Mouse (Mus musculus): Measurements from ENCODE around the gene Nt5c3.

The Nt5c3 gene

GRCm38 (mm10) chr6:56835532-56835931 is 88.2 kb downstream of the Nt5c3 start:
- no peak for DNase-seq (ENCODE audit: low spot score)

GRCm38 (mm10) chr6:56834769-56835168 is 89.0 kb downstream of the Nt5c3 start:
- no peak for DNase-seq (ENCODE audit: low spot score)

GRCm38 (mm10) chr6:56832830-56833229 is 90.9 kb downstream of the Nt5c3 start:
- no peak for DNase-seq (ENCODE audit: low spot score)

GRCm38 (mm10) chr6:56832407-56832796 is 91.3 kb downstream of the Nt5c3 start:
- no peak for DNase-seq (ENCODE audit: low spot score)

All from left cerebral cortex, adult 11 months (tissue).